Mouse (Mus musculus) cerebellum, postnatal 4 days (tissue): Measurements from ENCODE around the gene Aoc1.
"Not testable (repeated sequence)": the region's sequence is repeated elsewhere in the genome, so short reads cannot be mapped to it uniquely, and the experiment has no call there.

Experiments used
- DNase-seq, 2 experiments: peaks; one replicate each; pipeline ENCODE4 v3.0.0; 2022; ENCODE audit warnings: low spot score in 2 of 2, mixed read lengths in 1 of 2

Aoc1 gene

DNA sequence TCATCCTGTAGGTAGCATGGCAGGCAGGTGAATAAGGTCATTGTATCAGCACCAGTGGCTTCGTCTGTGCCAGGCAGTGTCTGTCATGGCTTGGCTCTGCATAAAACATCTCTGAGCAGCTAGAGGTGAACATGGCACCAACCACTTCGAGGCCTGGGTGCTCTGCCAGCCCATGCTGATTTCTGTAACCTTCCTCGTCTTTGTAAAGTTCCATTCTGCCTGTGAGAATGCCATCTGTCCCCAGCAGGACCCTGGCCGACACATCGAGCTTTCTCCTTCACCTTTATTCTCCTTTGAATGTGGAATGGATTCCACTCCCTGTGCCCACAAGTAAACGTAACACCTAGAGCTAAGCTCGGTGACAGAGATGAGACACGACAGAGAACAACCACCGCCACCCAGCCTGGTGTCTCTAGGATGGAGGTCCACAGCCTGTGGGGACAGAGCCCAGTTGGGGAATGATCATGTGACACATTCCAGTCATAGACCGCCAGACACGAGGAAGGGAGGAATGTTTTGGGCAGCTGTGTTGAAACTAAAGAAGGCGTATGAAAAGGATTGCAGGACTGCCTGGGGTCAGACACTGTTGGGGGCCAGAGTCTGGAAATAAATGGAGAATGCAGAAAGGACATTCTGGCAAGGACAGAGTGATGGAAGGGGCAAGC, 10.9 kb upstream of the Aoc1 start:
- DNase-seq = no peak

DNA sequence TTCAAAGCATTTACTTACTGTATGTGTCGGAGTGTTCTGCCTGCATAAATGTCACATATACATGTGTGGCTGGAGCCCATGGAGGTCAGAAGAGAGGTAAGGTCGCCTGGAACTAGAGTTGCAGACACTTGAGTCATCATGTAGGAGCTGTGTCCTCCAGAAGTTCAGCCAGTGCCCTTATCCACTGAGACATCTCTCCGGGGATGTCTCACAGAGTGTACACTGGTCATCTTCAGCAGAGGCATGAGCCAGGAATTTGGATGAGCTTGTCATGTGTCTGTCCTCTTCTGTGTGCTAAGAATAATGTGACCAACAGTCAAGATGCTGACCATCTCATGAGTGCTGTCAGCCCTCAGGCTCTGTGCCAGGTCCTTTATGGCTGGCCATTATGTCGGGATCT, 9.9 kb upstream of the Aoc1 start:
- no peak for DNase-seq

DNA sequence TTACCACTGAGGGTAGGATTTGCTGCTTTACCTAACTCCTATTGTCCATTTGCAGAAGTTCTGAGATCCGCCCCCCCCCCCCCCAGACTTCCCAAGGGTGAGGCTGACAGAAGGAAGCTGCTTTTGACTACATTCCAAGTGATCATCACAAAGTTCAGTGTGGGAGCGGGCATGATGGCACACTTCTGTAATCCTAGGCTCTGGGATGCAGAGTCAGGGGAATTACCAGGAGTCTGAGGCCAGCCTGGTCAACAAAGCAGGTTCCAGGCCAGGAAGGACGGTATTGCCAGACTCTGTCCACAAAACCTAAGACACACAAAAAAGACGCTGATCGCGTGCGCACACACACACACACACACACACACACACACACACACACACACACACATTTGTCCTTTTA, 9.2 kb upstream of the Aoc1 start:
- no peak for DNase-seq

DNA sequence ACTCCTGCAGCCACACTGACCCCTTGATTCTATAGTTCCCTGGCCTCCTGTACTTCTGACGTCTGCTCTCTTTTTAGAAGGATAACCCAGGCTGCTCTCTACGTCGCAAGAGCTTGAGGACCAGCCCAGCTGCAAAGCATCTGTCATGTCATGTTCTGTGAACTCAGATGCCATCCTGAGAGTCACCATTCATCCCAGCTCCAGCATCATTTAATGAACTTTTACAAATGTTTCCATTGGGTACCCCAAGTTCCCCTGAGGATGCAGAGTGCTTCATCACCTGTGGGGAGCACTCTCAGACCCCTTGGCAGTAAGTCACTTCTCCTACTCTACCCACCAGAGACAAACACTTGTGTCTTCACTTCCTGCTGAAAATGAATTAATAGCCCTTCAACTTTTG, 8.5 kb upstream of the Aoc1 start:
- no peak for DNase-seq

DNA sequence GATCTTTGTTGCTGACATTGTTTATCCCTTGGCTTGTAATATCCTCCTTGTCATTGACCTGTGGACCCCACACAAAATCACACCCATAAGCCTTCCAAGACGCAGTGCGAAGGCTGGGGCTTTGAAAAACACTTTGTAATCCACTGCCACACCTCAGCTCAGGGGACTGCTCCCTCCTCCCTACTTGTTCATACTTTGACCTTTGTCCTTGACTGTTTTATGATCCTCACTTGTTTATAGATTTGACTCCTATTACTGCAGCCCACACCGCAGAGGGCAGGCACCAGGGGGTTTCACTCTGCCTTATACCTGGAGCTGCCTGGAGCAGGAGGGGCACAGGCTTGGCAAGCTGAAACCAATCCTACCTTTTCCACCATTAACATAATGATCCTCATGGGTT, 8.0 kb upstream of the Aoc1 start:
- no peak for DNase-seq

DNA sequence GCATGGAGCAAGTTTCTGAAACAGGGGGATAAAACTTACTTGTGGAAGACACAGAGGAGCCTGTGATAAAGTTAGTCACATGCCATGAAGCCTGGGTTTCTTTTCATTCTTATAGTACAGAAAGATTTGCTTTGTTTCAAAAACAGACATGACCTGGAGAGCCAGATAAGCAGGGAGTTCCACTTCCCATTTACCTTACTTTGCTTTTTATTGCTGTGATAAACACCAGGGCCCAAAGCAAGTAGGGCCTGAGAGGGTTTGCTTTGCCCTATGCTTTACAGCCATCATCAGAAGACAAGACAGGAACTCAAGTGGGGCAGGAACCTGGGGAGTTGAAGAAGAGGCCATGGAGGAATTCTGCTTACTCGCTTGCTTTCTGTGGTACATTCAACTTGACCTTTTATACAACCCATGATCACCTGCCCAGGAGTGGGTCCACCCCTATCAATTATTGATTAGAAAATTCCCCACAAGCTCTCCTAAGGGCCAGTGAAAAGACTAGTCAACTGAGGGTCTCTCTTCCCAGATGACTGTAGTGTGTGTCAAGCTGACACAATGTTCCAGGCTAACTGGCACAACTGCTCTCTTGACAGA, 7.4 kb upstream of the Aoc1 start:
- DNase-seq = no peak

DNA sequence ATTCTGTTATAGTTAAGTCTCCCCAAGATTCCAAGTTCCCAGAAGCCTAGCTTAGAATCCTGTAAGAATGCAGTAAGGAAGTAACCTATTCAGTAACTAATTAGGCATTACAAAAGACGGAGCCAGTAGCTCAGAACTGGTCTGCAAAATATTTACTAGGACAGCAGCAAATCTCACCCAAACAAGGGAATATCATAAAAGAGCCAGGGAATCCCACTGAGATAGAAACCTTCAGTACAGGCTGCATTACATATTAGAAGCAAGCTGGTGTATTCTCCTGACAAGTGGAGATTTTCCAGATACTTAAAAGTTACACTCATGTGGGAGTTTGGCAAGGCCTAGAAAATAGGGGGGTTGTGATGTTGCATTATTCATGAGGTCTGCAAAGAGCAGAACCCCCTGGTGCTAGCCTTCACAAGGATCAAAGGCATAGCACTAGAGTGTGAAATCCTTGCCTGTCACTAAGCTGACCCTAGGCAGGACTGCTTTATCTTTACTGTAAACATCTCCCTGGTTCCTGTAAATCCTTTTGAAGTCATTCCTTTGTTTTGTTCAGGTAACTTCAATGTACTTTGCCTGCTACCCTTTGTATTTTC, 6.2 kb upstream of the Aoc1 start:
- DNase-seq = not testable (repeated sequence)

DNA sequence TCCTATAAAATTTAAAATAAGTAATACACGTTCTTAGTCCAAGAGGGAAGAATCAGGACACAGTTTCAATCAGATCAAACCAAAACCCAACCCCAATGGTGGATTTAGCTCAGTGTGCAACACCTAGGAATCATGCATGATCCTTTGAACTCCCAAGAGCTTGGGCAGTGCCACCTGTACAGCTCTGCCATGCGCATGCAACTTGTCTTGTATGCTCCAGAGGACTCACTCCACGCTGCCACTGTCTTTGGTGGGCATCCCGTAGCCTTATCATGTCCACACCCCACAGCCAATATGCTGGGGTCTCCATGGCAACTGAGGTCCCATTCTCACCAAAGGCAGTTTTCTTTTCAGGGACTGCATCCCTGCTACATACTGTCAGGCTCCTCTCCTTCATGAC, 5.5 kb upstream of the Aoc1 start:
- DNase-seq = no peak

DNA sequence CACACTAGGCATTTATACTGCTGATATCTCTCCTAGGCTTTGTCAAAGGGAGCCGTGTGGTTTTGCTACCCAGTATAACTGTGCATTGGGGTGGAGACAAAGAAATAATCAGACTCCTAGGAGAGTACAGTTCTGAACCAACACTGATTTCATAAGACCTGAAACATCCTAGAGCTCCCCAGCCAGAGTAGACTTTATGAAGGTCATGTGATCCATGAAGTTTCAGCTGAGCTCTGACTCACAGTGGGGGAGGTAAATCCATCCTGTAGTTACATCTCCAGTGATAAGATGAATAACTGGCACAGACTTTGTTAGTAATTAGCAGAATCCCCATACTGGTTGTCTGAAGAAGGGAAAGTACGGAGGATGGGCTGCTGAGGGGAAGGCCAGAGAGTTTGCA, 2.9 kb upstream of the Aoc1 start:
- DNase-seq = no peak

DNA sequence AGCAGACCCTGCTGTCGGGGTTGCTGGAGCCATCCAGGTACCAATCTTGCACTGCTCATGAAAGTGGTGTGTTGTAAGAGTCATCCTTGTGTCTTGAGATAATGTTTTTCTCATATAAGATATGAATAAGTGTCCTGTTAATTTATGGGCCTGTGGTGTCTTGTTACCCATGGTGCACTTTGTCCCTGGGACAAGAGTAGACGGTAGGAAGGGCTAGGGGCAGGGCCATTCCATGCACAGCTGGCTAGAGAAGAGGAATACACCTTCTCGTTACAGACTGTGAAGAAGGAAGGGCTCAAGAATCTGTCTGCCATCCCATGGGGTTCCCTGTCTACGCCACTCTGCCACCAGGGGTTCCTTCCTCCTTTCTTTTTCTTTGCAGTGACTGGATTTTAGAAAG, 1.9 kb downstream of the Aoc1 start:
- no peak for DNase-seq

DNA sequence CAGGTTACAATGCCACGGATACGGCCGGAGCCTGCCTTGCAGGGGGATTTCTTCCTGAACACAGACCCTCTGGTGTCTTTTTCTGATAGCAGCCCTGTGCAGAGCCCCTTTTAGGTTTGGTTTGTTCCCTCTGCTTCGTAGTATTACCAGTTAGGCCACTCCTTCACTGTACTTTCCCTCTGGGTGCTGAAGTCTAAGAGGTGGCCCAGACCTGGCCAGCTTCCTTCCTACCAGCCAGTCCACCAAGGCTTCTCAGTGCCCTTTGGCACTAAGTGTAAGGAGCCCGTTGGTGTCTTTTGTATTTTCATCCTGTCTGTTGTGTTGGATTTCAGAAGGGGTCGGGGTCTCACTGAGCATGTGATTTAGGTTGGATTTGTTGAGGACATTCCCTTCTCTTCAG, 2.8 kb downstream of the Aoc1 start:
- no peak for DNase-seq

DNA sequence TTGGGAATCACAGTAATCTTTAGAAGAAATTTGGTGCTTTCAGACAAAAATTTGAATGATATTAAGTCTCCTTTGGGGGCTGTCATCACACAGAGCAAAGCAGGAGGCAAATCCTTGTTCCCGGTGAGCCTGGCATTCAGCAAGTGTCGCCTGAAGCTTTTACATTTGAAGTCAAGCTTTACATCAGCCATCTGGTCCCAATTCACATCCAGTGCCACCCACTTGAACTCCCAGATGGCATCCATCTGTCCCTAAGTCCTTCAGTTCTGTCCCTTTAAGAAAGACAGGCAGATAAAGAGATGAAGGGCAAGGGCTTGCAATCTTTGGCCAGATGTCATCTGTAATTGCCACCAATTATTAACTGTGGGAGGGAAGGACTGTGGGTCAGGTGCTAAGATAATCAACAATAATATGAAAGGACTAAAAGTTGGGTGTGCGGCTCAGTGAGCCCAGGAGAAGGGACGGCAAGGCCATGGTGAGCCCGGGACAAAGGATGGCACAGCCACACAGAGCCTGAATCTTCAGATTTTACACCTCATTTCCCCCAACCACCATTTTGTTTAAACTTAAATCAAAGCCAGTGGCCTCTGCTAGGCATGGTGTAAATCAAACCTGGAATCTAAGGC, 3.9 kb downstream of the Aoc1 start:
- no peak for DNase-seq

DNA sequence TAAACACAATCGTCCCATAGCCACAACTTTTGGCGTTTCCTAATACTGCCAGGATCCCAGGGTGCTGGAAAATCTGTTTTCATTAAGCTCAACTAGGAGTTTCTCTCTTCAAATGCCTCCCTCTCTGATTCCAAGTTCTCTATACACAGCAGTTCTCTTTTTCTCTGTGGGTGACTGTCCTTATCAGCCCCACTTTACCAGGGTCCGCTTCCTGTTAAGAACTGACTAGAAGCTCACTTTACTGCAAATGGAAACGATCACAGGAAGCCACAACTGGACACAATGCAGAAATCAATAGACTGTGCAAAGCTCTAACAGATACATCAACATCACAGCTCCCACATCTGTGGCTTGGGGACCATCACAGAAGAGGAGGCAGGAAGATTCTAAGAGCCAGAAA, 21.5 kb downstream of the Aoc1 start:
- DNase-seq = no peak

DNA sequence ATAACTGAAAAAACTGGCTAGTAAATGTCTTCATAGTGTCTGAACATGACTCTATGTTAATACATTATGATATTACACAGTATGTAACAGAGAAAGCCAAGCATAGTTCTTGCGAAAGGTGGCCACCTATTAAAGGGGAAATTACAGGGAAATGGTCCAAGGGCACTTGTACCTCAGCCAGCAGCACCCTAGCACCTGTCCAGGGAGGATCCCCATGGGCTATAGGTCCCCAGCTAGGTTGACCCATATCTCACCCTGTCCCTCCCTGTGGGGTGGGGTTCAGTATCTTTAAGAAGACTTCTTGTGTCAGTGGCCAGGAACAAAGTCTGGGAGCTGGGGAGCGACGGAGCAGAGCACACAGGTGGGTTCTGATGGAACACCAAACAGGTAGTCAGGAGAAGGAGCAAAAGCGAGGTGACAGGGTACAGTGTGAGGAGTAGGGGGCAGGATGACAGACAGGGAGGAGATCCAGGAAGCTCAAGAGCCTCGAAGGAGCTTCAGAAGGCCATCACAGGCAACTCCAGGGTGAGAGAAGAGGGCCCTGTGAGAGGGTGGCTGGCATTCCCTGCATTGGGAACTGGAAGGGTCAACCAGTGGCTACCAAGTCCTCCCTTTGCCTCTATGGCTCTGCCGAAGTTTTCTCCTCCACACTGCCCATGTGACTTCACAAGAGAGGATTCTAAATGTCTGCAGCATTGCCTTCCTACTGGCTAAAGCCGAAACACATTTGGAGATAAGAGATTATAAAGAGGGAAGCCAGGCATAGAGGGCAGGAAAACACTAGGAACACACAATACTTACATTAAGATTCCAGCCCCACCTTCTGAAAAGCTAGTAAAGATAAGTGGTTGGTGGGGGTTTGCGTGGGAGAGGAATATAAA, 22.5 kb downstream of the Aoc1 start:
- no peak for DNase-seq

DNA sequence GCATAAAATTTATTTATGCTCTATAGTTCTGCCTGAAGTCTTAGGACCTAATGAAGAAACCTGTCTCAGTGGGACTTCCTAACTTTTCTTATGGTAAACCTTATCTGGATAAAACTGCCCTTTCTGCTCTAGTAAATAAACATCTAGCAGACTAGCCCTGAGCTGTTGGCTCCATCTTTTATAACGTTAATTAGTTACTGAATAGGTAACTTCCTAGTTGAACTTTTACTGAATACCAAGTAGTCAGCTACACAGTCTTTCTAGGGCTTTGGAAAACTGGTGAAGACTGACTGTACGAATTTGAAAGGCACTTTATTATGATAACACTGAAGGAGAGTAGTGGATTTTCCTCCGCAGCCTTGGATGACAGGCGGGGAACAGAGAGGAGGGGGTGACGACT, 23.2 kb downstream of the Aoc1 start:
- no peak for DNase-seq

DNA sequence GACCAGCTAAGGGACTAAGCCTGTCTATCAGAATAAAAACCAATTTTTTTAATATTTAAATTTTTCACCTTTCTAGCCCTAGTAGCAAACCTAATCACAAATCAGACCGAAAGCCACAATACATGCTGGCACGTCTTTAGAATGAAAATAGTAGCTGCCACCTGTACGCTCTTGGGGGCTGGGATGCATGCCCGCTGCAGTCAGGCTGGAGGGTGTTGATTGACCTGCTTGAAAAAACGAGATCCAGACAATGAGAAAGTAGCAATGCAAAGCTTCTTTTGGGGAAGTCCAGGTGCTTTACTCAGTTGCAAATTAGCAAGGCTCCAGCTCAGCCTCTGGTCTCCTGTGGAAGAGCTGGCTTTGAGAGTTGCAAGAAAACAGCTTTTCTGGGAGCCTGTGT, 24.3 kb downstream of the Aoc1 start:
- no peak for DNase-seq

DNA sequence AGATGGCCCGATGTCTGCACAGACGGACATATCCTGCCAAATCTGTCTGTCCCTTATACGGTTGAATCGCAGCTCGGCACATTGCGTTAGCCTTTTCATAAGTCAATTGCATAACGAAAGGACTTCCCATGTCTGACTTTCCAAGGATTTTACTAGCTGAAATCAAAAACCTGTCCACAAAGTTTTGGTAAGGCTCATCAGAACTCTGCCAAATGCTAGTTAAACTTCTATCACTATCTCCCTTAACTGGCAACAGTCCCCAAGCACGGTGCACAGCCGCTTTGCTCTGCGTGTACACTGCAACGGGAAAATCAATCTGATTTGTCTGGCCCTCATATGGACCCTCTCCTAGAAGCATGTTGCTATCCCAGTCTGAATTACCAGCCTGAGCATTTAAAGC, 28.6 kb downstream of the Aoc1 start:
- DNase-seq = not testable (repeated sequence)

DNA sequence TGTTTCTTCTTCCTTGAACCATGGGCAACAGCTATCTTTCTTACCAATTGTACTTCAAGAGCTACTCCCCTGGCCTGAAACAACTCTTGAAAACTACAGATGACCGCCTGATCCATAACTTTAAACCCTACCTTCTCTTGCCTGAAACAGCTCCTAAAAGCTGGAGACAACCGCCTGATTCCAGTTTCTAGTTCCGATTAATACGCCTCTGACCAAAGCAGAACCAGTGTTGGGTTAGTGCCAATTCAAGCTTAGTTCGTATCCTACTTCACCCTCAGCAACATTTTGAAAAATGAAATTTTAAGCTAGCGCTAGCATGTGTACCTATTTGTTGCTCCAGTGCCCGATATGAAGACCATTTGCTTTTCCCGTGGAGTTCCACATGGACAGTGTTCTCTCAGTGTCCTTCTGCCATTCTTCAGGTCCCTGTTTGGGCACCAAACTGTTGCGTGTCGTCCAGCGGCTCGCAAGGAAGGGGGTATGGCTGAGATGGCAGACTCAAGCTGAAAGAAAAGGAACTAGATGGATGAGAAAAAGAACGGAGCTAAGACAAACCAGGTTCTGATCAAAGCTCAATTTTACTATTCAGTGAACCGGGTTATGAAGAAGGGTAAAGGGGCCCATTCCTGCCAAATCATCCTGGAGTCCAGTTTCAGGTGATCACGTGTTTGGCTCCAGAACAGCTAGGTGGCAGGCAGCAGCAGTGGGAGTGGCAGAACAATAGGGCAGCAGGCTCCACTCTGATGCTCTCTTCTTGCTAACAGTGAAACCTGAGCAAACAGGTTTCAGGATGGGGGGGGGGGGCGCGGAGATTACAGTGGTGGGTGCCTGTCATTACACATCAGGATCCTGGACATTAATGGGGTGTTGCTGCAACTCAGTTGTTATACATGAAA, 30.1 kb downstream of the Aoc1 start:
- DNase-seq = no peak

DNA sequence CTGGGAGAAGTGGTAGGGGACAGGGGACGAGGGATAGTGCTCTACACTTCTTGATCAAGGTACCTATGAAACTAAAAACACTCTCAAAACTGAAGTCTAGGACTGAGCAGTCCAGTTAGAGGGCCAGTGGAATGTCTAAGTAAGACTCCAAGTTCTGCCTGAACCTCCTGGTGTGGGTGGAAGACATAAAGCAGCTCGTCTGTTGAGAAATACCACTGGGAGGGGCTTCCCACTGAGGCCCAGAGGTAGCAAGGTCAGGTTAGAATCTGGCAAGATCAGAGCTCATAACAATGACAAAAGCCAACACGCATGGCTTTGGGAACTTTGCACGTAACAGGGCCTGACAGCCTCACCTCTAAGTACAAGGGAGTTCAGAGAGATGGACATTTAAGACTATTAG, 30.7 kb downstream of the Aoc1 start:
- no peak for DNase-seq

DNA sequence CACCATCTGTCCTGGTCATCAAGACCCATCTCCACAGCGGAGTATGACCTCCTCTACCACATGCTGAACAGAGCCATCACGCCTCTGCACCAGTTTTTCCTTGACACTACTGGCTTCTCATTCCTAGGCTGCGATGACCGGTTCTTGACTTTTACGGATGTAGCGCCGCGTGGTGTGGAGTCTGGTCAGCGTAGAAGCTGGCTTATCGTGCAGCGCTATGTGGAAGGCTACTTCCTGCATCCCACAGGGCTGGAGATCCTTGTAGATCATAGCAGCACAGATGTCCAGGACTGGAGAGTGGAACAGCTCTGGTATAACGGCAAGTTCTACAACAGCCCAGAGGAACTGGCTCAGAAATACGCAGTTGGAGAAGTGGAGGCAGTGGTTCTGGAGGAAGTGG, 32.9 kb downstream of the Aoc1 start:
- no peak for DNase-seq

DNA sequence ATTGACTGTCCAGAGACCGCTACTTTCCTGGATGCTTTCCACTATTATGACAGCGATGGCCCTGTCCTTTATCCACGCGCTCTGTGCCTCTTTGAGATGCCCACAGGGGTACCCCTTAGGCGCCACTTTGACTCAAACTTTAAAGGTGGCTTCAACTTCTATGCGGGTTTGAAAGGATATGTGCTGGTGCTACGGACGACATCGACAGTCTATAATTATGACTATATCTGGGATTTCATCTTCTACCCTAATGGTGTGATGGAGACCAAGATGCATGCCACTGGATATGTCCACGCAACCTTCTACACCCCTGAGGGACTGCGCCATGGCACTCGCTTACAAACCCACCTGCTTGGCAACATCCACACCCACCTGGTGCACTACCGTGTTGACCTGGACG, 33.7 kb downstream of the Aoc1 start:
- no peak for DNase-seq
